Mouse (Mus musculus) kidney, embryonic 15.5 days (tissue): ENCODE data around the gene Pced1b. TPM values are rescaled to one million over a fixed set of nuclear protein-coding genes. Genes with fewer than 3 reads are reported as not detected.

Experiments used
- ATAC-seq: fragments of 200-750 bp; cut with Nextera tagmentation; replicated peaks from 2 replicates; pipeline ENCODE4 v1.8.0; 2017; ENCODE audit warnings: moderate TSS enrichment; ENCODE audit not compliant: low FRiP score
- H3K27ac ChIP-seq: fragments of 300-500 bp; sonication (generic); 2 replicates; pipeline ENCODE4 v1.5.1; 2015; ENCODE audit warnings: mild to moderate bottlenecking, inconsistent platforms
- H3K27me3 ChIP-seq: fragments of 300-500 bp; sonication (generic); 2 replicates; pipeline ENCODE4 v1.6.1; 2015; ENCODE audit warnings: inconsistent platforms
- H3K36me3 ChIP-seq: fragments of 300-500 bp; sonication (generic); 2 replicates; pipeline ENCODE4 v1.6.1; 2015; ENCODE audit warnings: inconsistent platforms
- H3K4me1 ChIP-seq: fragments of 300-500 bp; sonication (generic); 2 replicates; pipeline ENCODE4 v1.6.1; 2015; ENCODE audit warnings: inconsistent platforms
- H3K4me2 ChIP-seq: fragments of 300-500 bp; sonication (generic); 2 replicates; pipeline ENCODE4 v1.6.1; 2015; ENCODE audit warnings: moderate library complexity, mild to moderate bottlenecking, inconsistent platforms
- H3K4me3 ChIP-seq: fragments of 300-500 bp; sonication (generic); replicated peaks from 2 replicates; pipeline ENCODE4 v1.5.1; 2015; ENCODE audit warnings: mild to moderate bottlenecking, inconsistent platforms
- H3K9ac ChIP-seq: fragments of 300-500 bp; sonication (generic); 2 replicates; pipeline ENCODE4 v1.6.1; 2015; ENCODE audit warnings: mild to moderate bottlenecking, inconsistent platforms
- H3K9me3 ChIP-seq: fragments of 300-500 bp; sonication (generic); replicated peaks from 2 replicates; pipeline ENCODE4 v1.6.1; 2016; ENCODE audit warnings: inconsistent platforms
- WGBS: fragments of 180-500 bp; shearing (Covaris S2); methylation state at CpG from one replicate; pipeline ENCODE4 v1.1.7; 2015; ENCODE audit warnings: mixed read lengths; 5-methylcytosine and 5-hydroxymethylcytosine counted together
- polyA plus RNA-seq: library from polyadenylated mRNA; unstranded; fragments of >200 nt; fragmentation: Nextera tagmentation; extraction: Ambion mirVana; gene quantifications from 2 replicates; pipeline ENCODE4 v1.2.1, GENCODE M21; 2015

Pced1b gene
- polyA plus RNA-seq, 1 experiment from 2014 or later, result 5.5 TPM

DNA sequence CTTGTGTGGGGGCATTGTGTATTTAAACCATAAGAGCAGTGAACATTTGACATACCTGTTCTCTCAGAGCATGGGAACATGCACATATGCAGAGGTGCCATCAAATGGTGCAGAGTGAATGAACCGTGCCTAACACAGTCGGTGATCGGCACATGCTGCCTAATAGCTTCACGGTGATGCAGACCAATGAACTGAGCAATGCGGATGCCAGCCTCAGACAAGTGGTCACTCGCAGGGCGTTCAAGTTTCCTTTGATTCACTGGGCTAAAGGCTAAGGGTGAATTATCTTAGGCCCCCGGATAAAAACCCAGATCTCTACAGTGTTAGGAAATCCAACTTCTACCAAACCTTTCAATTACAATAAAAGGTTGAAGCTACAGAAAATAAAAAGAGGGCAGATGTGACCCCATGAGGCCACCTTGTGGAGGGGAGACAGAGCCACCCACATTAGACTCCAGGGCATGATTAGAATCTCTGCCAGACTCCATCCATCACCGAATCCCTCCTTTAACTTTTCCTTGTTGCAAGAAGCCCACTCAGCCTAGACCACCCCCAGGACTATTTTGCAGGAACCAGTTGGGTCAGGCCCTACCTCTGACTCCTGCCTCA, 31.5 kb downstream of the Pced1b start:
- H3K27ac ChIP-seq, result no peak overlapping the region
- ATAC-seq, result peak; percentile 72
- peaks cover 34% of the 10 kb centered on the region for H3K4me1 ChIP-seq
- no peak overlapping the region for H3K4me2 ChIP-seq
- H3K9ac ChIP-seq, result no peak overlapping the region
- no peaks in the 10 kb centered on the region for H3K9me3 ChIP-seq
- H3K4me3 ChIP-seq, result no peak overlapping the region
- no peaks in the 10 kb centered on the region for H3K36me3 ChIP-seq
- 37% methylated on average over 9 of the region's 9 CpGs for WGBS
- H3K27me3 ChIP-seq, result no peaks in the 10 kb centered on the region

DNA sequence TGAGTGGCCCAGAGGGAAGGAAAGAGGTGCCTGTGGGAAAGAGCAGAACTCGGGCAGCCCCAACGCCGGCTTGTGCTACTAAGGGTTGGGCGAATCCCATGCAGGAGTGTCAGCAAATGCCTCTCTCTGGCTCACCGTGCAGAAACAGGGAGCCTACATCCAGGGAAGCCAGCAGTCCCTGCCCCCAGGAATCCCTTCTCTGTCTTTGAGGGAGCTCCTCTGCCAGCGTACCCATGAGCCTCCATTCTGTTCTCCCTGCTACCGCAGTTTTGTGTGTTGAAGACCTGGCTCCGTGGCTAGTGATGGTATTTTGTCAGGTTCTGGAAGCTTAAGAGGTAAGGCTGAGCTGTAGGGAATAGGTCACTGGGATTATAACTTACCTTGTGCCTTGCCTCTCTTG, 33.2 kb downstream of the Pced1b start:
- H3K27ac ChIP-seq, result no peak overlapping the region
- 86% methylated on average over 8 of the region's 8 CpGs for WGBS
- no peaks in the 10 kb centered on the region for H3K9me3 ChIP-seq
- H3K4me3 ChIP-seq, result no peak overlapping the region
- no peak overlapping the region for H3K4me2 ChIP-seq
- ATAC-seq, result no peak
- H3K36me3 ChIP-seq, result no peaks in the 10 kb centered on the region
- H3K27me3 ChIP-seq, result no peaks in the 10 kb centered on the region
- H3K4me1 ChIP-seq, result peaks cover 36% of the 10 kb centered on the region
- H3K9ac ChIP-seq, result no peak overlapping the region

DNA sequence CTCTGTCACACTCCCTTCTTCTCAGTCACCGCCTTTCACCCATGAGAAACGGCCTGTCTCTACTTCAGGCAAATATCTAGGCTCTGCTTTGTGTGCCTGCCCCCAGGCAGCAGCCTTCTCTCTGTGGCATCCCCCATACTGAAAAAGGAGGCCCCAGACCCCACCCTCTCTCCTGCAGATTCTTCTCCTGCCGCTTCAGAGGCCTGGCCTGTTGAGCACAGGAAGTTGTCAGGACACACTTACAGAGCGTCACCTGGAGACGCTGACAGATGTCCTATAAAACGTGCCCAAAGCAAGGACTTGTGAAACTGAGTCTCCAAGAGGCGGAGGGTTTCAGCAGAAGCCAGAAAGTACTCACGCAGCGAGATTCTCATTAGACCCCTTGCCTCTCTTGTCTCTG, 33.9 kb downstream of the Pced1b start:
- no peak for ATAC-seq
- no peak overlapping the region for H3K9ac ChIP-seq
- H3K27me3 ChIP-seq, result no peaks in the 10 kb centered on the region
- H3K9me3 ChIP-seq, result no peaks in the 10 kb centered on the region
- H3K36me3 ChIP-seq, result no peaks in the 10 kb centered on the region
- no peak overlapping the region for H3K27ac ChIP-seq
- WGBS, result 59% methylated on average over 9 of the region's 9 CpGs
- no peak overlapping the region for H3K4me3 ChIP-seq
- no peak overlapping the region for H3K4me2 ChIP-seq
- H3K4me1 ChIP-seq, result peaks cover 36% of the 10 kb centered on the region

DNA sequence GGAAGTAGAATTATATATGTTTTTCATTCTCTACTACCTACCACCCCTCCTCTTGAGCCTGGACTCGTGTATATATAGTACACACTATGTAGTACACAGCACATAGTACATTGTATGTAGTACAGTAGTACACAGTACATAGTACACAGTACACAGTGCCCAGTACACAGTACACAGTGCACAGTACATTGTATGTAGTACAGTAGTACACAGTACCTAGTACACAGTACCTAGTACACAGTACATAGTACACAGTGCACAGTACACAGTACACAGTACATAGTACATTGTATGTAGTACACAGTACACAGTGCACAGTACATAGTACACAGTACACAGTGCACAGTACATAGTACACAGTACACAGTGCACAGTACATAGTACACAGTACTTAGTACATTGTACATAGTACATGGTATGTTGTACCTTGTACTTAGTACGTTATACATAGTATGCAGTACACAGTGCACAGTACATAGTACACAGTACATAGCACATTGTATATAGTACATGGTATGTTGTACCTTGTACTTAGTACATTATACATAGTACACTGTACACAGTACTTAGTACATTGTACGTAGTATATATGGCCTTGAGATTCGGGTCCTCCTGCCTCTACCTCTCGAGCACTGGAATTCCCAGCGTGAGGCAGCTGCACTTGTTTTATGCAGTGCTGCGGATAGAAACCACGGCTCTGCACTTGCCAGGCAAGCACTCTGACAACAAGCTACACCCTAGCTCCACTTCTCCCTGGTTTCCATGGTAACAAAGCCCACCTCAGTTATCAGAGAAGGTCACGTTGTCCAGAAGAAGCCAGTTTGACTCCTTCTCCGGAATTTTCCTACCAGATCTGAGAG, 35.0 kb downstream of the Pced1b start:
- H3K4me3 ChIP-seq, result no peak overlapping the region
- 70% methylated on average over 10 of the region's 10 CpGs for WGBS
- no peaks in the 10 kb centered on the region for H3K27me3 ChIP-seq
- no peak for ATAC-seq
- no peaks in the 10 kb centered on the region for H3K9me3 ChIP-seq
- peaks cover 29% of the 10 kb centered on the region for H3K4me1 ChIP-seq
- H3K4me2 ChIP-seq, result no peak overlapping the region
- H3K36me3 ChIP-seq, result no peaks in the 10 kb centered on the region
- H3K27ac ChIP-seq, result no peak overlapping the region
- no peak overlapping the region for H3K9ac ChIP-seq

DNA sequence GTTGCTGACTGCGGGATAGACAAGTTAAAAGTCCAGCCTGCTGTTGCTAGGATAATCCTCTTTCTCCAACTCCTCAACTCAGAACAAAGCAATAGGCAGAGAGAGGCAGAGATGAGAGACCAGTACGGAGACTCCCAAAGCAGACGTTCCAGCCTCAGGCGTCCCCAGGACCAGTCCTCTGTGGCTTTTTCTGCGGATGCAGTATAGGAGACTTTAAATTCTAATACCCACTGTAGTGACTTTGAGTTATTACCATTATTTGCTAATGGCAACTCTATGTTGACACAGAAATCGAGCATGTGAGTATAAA, 35.6 kb downstream of the Pced1b start:
- no peak for ATAC-seq
- no peaks in the 10 kb centered on the region for H3K36me3 ChIP-seq

DNA sequence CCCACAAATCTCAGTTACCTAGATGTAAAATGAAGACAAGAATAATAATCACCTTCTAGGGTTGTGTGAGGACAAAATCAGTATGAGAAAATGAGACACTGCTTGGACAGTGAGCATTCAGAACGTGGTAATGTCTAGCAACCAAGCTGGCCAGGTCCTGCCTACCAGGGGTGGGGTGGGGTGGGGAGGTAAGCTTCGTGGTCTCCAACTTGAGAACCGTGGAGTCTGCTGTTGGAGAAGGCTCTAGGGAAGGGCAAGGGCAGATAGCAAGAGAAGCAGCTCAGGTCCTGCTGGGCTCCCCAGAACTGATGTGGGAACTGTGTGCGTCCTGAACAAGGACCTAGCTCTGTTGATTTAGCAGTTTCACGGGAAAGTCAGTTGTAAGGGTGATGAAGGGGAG, 37.3 kb downstream of the Pced1b start:
- no peaks in the 10 kb centered on the region for H3K36me3 ChIP-seq
- no peak overlapping the region for H3K27ac ChIP-seq
- no peak for ATAC-seq
- H3K4me1 ChIP-seq, result peaks cover 8% of the 10 kb centered on the region
- no peaks in the 10 kb centered on the region for H3K9me3 ChIP-seq
- H3K9ac ChIP-seq, result no peak overlapping the region
- H3K27me3 ChIP-seq, result no peaks in the 10 kb centered on the region
- no peak overlapping the region for H3K4me2 ChIP-seq
- WGBS, result 72% methylated on average over 5 of the region's 5 CpGs
- H3K4me3 ChIP-seq, result no peak overlapping the region

More for the DNA sequence above, 35.6 kb downstream of the Pced1b start:
- H3K4me3 ChIP-seq, result no peak overlapping the region
- 66% methylated on average over 6 of the region's 6 CpGs for WGBS
- H3K9ac ChIP-seq, result no peak overlapping the region
- H3K9me3 ChIP-seq, result no peaks in the 10 kb centered on the region
- H3K27me3 ChIP-seq, result no peaks in the 10 kb centered on the region
- peaks cover 23% of the 10 kb centered on the region for H3K4me1 ChIP-seq
- no peak overlapping the region for H3K4me2 ChIP-seq
- H3K27ac ChIP-seq, result no peak overlapping the region

DNA sequence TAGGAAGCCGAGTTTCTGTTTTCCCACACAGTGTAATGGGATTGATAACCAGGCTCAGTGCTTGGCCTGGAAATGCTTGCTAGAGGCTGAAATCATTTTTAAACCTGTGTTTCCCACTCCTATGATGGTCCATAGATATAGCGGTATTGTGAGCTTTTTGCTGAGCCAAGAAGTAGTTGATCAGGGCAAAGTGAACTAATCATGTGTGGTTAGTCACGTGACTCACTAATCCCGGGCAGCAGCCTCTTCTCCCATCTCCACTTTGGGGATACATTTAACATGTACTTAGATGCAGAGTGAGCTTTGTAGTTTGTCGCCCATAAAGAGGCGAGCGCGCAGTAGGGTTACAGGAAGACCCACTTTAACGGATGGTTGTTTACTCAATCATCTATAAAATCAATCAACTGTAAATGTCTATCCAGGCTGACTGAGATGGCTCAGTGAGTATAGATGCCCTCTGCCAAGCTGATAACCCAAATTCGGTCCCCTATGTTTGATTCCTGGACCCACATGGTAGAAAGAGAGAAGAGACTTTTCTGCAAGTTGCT, 38.8 kb downstream of the Pced1b start:
- Histone ChIP-seq H3K27ac (no peak overlapping the region), H3K9ac (no peak overlapping the region), H3K4me3 (no peak overlapping the region), H3K9me3 (no peaks in the 10 kb centered on the region), H3K27me3 (no peaks in the 10 kb centered on the region), H3K4me2 (no peak overlapping the region), H3K36me3 (no peaks in the 10 kb centered on the region), H3K4me1 (peaks cover 7% of the 10 kb centered on the region)
- ATAC-seq, result no peak
- WGBS, result 87% methylated on average over 10 of the region's 10 CpGs

DNA sequence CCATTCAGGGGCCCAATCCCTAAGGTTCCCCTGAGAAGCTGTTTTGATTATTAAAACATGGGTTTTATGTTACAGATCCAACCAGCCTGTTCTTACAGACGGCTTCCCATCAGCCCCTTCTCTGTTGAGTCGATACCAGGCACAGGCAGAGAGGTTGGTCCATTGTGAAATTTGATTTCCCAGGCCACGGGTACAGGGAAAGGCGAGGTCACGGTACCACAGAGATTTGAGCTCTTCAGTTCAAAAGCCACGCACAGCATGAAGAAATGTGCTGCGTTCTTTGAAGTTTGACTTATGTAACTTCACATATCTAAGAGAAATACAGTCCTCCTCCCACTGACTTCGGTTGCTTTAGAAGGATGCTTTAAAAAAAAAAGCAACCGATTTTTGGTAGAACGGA, 39.8 kb downstream of the Pced1b start:
- no peaks in the 10 kb centered on the region for H3K27me3 ChIP-seq
- H3K4me1 ChIP-seq, result peaks cover 13% of the 10 kb centered on the region
- no peak overlapping the region for H3K27ac ChIP-seq
- WGBS, result 67% methylated on average over 10 of the region's 10 CpGs
- H3K36me3 ChIP-seq, result no peaks in the 10 kb centered on the region
- H3K9ac ChIP-seq, result no peak overlapping the region
- no peak for ATAC-seq
- no peak overlapping the region for H3K4me3 ChIP-seq
- H3K9me3 ChIP-seq, result no peaks in the 10 kb centered on the region
- H3K4me2 ChIP-seq, result no peak overlapping the region

DNA sequence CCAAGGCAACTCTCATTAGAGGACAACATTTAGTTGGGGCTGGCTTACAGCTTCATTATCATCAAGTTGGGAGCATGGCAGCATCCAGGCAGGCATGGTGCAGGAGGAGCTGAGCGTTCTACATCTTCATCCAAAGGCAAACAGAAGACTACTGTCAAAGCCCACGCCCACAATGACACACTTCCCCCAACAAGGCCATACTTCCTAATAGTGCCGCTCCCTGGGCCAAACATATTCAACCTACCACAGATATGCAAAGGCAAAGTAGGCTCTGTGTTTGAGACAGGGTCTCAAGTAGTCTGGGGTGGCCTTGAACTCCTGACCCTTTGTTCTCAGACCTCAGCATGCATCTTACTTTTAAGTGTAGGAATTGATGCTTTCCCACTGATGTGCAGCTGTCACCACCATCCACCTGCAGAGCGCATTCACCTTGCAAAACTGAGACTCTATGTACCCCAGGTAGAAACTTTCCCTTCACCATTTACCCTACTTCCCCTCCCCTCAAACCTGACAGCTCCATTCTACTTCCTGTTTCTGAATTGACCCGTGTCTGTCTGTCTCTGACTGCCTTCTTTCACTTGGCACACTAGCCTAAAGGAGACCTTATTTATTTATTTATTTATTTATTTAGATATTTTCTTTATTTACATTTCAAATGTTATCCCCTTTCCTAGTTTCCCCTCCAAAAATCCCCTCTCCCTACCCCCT, 40.7 kb downstream of the Pced1b start:
- Histone ChIP-seq H3K27me3 (no peaks in the 10 kb centered on the region), H3K4me2 (no peak overlapping the region), H3K36me3 (no peaks in the 10 kb centered on the region), H3K4me3 (no peak overlapping the region), H3K9me3 (no peaks in the 10 kb centered on the region), H3K4me1 (peaks cover 15% of the 10 kb centered on the region), H3K9ac (no peak overlapping the region), H3K27ac (no peak overlapping the region)
- no peak for ATAC-seq
- 94% methylated on average over 5 of the region's 5 CpGs for WGBS

DNA sequence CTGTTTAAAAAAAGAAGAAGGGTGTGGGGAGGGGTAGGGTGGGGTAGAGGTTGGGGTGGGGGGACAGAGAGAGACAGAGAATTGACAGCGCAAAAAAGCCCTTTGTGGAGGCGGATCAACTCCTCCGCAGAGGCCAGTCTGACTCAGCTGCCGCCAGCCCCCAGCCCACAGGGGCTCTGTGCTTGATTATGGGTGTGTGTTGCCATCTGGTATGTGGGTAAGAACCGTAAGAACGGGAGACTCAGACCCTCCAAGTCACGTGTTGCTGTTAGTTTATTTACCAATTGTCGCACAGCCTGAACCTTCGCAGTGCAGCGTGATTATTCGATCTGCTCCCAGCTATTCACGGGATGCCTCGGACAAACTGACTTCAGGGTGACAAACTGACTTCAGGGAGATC, 41.8 kb downstream of the Pced1b start:
- no peaks in the 10 kb centered on the region for H3K27me3 ChIP-seq
- no peak overlapping the region for H3K27ac ChIP-seq
- H3K4me3 ChIP-seq, result no peak overlapping the region
- no peak for ATAC-seq
- no peaks in the 10 kb centered on the region for H3K36me3 ChIP-seq
- H3K4me2 ChIP-seq, result no peak overlapping the region
- 85% methylated on average over 13 of the region's 13 CpGs for WGBS
- 0 out of 2 replicates have a peak, but pooled peaks cover 8% of the 10 kb centered on the region for H3K4me1 ChIP-seq
- H3K9ac ChIP-seq, result no peak overlapping the region
- H3K9me3 ChIP-seq, result no peaks in the 10 kb centered on the region

DNA sequence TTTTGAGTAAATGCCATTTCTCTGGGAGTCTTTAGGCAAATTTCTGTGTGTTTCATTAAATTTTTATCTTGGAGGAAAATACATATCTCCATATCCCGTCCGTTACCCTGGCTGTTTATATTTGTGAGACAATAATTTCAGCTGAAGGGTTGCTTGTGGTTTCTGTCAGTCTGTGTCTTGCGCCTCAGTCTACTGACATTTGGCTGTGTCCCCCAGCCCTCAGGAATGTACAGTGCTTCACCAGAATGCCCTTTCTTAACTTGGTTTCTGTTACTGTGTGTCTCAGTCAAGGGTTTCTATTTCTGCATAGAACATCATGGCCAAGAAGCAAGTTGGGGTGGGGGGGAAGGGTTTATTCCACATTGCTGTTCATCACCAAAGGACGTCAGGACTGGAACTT, 42.3 kb downstream of the Pced1b start:
- no peak for ATAC-seq
- H3K4me3 ChIP-seq, result no peak overlapping the region
- 80% methylated on average over 4 of the region's 4 CpGs for WGBS

DNA sequence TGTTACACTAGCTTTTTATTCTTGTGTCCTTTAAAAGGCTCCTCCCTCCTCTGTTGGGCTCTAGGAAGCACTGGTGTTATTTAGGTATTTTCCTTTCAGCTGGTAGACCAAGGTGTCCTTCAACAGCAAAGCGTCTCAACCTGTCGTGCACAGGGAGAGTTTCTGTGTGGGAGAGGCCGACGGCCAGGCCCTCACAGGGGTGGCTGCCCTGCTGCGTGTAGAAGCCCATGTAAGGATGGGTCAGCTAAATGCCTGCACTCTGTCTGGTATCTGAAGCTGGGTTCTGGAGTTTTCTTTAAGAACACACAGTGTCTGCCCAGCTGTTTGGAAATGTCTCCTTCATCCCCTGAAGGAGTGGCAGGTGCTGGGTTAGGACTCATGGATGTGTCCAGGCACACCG, 43.4 kb downstream of the Pced1b start:
- ATAC-seq, result no peak
- 0 out of 2 replicates have a peak, but pooled peaks cover 8% of the 10 kb centered on the region for H3K4me1 ChIP-seq
- H3K9ac ChIP-seq, result no peak overlapping the region
- no peaks in the 10 kb centered on the region for H3K27me3 ChIP-seq
- H3K4me2 ChIP-seq, result no peak overlapping the region
- H3K27ac ChIP-seq, result no peak overlapping the region
- no peaks in the 10 kb centered on the region for H3K36me3 ChIP-seq
- 79% methylated on average over 6 of the region's 6 CpGs for WGBS
- no peaks in the 10 kb centered on the region for H3K9me3 ChIP-seq
- H3K4me3 ChIP-seq, result no peak overlapping the region

More for the DNA sequence above, 42.3 kb downstream of the Pced1b start:
- H3K4me1 ChIP-seq, result 0 out of 2 replicates have a peak, but pooled peaks cover 8% of the 10 kb centered on the region
- H3K4me2 ChIP-seq, result no peak overlapping the region
- no peak overlapping the region for H3K27ac ChIP-seq
- no peaks in the 10 kb centered on the region for H3K9me3 ChIP-seq
- no peaks in the 10 kb centered on the region for H3K36me3 ChIP-seq
- no peaks in the 10 kb centered on the region for H3K27me3 ChIP-seq
- H3K9ac ChIP-seq, result no peak overlapping the region
